Mouse (Mus musculus): ENCODE data around the gene Scn4b.
A peak's percentile ranks its signal among the peaks of the same experiment; 100 is the strongest.

Gene Scn4b

DNA sequence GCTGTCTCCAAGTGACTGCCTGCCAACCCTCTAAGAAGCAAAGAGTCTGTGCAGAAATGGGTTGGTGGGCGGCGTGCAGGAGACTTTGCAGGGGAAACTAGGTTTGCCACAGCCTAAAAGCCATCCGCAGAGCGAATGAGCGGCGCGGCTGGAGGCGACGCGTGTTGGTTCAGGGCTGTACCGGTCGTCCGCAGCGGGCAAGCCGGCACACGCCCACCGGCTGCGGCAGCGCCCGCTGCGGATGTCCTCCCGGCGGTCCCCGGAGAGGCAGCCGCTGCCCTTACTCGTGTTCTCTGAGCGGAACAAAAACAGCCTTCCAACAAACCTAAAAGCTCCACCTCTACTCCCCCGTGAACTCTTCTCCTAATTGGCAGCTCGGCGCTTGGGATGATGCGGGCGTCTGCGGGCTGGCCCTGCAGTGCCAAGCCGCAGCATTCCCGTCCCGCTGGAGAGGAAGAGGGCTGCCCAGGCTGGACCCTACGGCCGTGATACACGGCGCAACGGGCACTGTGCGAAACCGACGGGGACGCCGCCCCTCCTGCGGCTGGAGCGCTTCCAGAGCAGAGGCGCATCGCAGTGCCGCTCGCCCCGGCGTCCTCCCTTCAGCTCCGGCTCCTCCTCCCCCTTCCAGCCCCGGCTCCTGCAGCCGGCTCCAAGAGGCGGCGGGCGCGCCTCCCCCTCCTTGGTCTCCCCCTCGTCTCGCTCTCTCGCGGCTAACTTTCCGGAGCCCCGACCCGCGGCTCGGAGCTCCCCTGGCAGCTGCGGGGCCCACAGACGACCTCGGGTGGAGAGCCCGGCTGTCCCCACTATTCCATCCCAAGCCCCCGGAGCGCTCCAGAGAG, at the start of gene Scn4b:
Gene Scn4b, plus strand, starts transcription at position 205 of the 842 bp plus-strand sequence.
- no peak for DNase-seq (ENCODE audit: low spot score)

GRCm38 (mm10) chr9:45090811-45091210, 47.4 kb upstream of the Scn4b start:
- no peak for DNase-seq (ENCODE audit: low spot score)

- no peak for DNase-seq (ENCODE audit: low spot score)
Observed at GRCm38 (mm10) chr9:45092641-45093040, 45.6 kb upstream of the Scn4b start.

GRCm38 (mm10) chr9:45095149-45095937, 42.9 kb upstream of the Scn4b start:
- DNase-seq (ENCODE audit: low spot score) = no peak

DNA sequence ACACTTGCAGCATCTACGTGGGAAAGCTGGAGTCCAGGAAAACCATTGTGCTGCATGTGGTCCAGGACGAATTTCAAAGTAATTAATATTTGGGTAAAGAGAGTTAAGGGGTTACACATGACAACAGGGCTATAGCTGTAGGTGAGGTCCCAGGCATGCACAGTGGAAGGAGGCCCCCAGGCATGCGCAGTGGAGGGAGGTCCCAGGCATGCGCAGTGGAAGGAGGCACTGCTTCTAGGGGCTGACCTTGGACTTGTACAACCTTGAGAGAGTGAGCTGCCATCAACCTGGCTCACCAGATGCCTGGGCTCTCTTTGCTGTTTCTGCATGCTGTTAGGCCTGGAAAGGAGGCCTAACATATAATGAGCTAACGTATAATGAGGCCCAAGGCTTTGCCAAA, 40.3 kb upstream of the Scn4b start:
- DNase-seq (ENCODE audit: low spot score) = no peak

GRCm38 (mm10) chr9:45098426-45098825, 39.8 kb upstream of the Scn4b start:
- DNase-seq (ENCODE audit: low spot score) = no peak

DNA sequence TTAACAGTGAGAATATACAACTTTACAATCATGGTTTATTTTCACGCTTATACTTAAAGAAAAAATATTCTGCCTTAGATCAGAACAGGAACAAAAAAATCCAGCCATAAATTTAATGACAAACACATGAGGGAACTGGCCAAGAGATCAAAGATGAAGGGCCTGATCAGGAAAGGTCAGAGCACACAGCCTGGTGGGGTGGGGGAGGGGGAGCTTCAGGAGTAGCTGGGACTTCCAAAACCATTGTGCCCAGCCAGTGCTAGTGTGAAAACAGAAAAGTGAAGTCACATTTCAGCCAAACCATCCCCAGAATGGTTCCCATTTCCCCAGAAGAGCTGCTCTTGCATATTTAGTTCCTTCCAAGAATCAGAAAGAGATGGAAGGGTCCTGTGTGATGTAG, 35.7 kb upstream of the Scn4b start:
- no peak for DNase-seq (ENCODE audit: low spot score)

DNA sequence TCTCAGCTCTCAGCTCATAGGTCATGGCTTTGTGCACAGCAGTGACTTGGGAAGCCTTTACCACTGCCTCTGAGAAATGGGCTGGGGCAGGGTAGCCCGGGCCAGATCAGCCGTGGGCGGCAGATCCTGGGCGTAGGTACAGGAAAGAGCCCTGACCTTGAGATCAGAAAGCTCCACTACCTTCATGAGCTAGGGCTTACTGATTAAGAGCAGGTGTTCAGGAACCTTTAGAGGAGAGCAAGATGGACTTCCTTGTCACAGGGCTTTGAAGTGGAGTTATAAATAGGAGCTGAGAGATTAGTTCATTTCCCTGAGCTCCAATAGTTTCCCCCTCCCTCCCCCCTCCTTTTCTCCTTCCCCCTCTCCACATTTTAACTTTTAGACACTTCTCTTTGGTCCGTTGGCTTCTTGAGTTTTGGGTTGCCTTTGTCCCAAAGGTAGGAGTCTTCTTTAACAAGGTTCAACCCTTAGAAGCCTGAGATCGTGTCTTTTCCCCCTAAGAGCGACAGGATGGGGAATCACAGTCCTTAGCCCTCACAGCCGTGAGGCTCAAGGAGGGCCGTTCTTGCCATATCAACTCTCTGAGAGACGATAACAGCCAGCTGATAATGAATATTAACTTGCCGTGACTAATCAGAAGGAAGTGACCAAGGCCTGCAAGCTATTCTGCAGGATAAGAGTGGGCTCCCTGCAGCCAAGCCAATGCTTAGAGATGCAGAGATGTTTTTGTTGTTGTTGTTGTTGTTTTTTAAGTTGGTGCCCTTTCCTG, 34.8 kb upstream of the Scn4b start:
- DNase-seq (ENCODE audit: low spot score) = no peak

DNA sequence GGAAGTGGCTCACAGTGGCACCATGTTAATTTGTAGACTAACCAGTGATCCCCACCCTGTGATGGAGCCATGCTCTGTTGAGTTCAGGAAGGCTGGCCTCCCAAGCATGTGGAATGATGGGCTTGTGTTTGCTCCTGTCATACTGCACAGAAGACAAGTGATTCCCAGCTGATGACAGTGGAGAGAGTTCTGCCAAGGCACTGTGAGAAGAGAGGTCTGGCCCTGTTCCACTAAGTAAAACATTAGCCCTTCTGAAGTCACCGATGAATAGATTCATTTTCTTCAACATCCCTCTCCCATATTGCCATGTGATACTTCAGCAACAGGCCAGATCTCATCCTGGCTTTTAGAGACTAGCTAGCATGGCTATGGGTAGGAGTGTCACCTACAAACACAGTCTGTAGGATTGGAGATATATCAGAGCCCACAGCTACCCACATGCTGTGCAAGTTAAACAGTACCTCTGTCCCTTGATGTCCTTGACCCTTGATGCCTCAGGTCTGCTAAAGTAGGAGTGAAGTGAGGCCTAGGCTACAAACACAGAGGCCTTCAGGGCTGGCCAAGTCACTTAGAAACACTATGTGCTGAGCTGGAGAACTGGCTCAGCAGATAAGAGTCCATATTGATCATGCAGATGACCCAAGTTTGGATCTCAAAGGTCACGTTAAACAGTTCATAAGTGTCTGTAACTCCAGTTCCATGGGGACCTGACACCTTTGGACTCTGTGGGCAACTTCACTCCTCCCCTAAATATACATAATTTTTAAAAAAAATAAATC, 32.4 kb upstream of the Scn4b start:
- DNase-seq (ENCODE audit: low spot score) = no peak

DNA sequence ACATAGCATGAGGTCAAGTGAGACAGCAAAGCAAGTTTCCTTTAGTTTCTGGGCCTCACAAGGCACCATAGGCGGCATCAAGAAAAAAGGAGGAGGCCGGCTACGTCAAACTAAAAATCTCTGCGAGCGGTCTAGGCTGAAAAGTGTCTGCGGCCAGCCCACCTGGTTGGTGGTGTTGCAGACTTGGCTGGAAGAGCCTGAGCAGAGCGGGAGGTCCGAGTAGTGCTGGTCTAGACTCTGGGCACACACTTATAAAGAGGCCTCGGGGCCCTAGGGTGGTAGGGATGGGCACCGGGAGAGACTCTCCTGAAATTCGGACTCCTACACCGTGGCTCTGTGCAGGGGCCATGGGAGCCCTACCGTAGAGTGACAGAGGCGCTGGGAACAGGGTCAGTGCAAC, 22.5 kb upstream of the Scn4b start:
- DNase-seq (ENCODE audit: low spot score) = no peak

- no peak for DNase-seq (ENCODE audit: low spot score)
Observed at GRCm38 (mm10) chr9:45116819-45117218, 21.4 kb upstream of the Scn4b start.

- no peak for DNase-seq (ENCODE audit: low spot score)
Observed at GRCm38 (mm10) chr9:45117741-45118431, 20.3 kb upstream of the Scn4b start, which contains the start of gene Scn2b. Scn2b (plus strand) TSS chr9:45117782.

- DNase-seq (ENCODE audit: low spot score) = no peak
Observed at GRCm38 (mm10) chr9:45118552-45118951, 19.6 kb upstream of the Scn4b start.

- no peak for DNase-seq (ENCODE audit: low spot score)
Observed at GRCm38 (mm10) chr9:45119316-45119953, 18.8 kb upstream of the Scn4b start.

GRCm38 (mm10) chr9:45119954-45120530, 18.2 kb upstream of the Scn4b start:
- no peak for DNase-seq (ENCODE audit: low spot score)

GRCm38 (mm10) chr9:45120567-45120966, 17.6 kb upstream of the Scn4b start:
- DNase-seq (ENCODE audit: low spot score) = no peak

DNA sequence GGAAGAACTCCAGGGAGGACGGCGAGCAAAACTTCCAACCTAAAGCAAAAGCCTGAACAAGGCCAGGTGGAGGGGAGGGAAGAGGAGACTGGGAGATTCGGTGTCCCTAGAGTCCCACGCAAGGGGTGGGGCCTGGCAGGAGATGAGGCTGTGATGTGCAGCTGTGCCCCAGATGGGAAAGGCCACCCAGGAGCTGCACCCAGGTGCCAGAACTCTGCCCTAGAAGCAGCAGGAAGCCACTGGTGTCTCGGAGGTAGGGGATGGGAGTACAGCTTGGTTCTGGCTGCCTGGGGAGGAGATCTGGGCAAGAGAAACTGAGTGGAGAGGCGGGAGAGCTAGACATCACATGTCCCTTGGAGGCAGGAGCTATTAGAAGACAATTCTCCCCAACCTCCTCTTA, 17.2 kb upstream of the Scn4b start:
- DNase-seq (ENCODE audit: low spot score) = no peak

DNA sequence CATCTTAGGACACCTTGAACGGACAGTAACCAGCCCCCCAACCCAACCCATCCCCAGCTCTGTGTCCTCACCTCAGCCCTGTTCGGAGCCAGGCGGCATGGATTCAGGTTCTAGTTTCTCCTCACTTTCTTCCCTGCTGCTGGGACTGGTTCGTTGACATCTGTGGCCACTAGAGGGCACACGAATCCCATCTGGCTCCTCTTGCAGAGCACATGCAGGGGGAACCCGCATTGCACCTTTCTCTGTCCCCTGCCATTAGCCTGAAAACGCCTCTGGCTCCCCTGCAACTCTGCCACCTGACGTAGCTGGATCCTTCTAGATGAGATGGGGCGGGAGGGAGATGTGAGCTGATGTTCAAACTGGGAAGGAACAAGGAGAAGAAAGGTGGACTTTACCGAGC, 16.4 kb upstream of the Scn4b start:
- peak; percentile 72 for DNase-seq (ENCODE audit: low spot score)

DNA sequence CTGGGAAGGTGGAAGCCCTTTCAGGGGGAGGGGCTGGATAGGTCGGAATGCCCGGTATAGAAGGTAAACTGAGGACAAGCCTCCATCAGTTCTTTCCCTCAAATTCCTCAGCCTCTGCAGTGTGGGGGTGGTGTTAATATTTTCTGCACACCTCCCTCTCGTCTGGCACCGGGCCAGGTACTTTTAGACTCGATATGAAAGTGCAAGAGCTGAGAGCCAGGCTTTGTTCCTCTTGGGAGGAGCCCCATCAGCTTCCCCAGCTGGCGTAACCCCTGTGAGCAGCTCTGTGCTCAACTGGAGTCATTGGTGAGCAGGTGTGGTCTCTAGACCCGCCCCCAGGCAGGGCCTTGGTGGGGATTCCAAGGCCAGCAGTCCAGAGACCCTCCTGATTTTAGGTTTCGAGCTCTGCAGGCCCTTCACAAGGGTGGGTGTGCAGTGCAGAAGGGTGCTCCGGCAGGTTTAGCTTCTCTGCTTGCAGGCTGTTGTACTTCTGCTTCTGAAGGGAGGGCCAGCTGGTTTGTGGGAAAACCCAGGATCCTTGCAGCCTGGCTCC, 15.9 kb upstream of the Scn4b start:
- DNase-seq (ENCODE audit: low spot score) = no peak

DNA sequence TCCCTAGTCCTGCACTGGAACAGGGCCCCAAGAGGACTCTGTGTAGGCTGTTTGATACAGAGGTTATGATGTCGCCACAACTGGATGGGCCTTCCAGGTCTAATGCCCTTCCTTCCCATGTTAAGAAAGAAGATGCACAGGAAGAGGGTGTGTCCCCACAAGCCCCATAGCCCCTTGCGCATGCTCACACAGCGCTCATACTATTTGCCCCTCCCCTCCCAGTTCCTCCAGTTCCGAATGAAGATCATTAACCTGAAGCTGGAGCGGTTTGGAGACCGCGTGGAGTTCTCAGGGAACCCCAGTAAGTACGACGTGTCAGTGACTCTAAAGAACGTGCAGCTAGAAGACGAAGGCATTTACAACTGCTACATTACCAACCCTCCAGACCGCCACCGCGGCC, 13.0 kb upstream of the Scn4b start:
- no peak for DNase-seq (ENCODE audit: low spot score)
